9 mouse cellular contexts compared by ENCODE assay signal in genomic region chr14:27182059-27182458, GRCm38 (mm10).
DNase-seq lines count a peak whose midpoint lies in the region; ATAC-seq and TF ChIP-seq lines count a peak whose summit lies in the region.
"Had no signal": no experiment of that assay in that cellular context is flagged by ENCODE, and none has a peak within 500 bp of the region (broad histone marks: within the 10 kb centered on the region; RNA-seq: fewer than 3 reads in every experiment).

No protein-coding gene starts in this region.

- peak overlapping the region; percentile 62 for H3K27ac ChIP-seq in heart, adult 2 months
- peak overlapping the region; percentile 8; the same call in 1 of the 2 replicates for H3K27ac ChIP-seq in intestine, postnatal 0 days (ENCODE audit: low read depth, low read length)
- H3K27ac ChIP-seq in lung, postnatal 0 days (ENCODE audit: low read length), result peak overlapping the region; percentile 57
- H3K27ac ChIP-seq: hindbrain, embryonic 15.5 days had no signal

- H3K4me2 ChIP-seq in intestine, postnatal 0 days (replicated peaks; ENCODE audit: low read depth), result no peak overlapping the region
- H3K4me2 ChIP-seq in lung, postnatal 0 days (replicated peaks; ENCODE audit: low read depth, low read length), result no peak overlapping the region
- H3K4me2 ChIP-seq: hindbrain, embryonic 15.5 days had no signal

- DNase-seq in adrenal gland, postnatal 14 days, result peak; percentile 29
- DNase-seq in adrenal gland, adult 8-10 months, result no peak
- peak; percentile 68 to 75 for DNase-seq in heart, adult 2 months
- DNase-seq in lung, postnatal 0 days (ENCODE audit: low spot score), result peak; percentile 85
- DNase-seq in urinary bladder, postnatal 10 days (ENCODE audit: low spot score), result no peak
- no peak for DNase-seq in cerebellum, adult 11 months

- intact Hi-C loops in heart, adult 2 months (cut with DNase I), result loop anchor here (1.0 kb wide), 1 partner anchor 10 kb away; no protein-coding TSS in a partner anchor

- no peaks in the 10 kb centered on the region for H3K9me3 ChIP-seq in intestine, postnatal 0 days (ENCODE audit: control insufficient read depth)
- no peaks in the 10 kb centered on the region for H3K9me3 ChIP-seq in lung, postnatal 0 days (ENCODE audit: low read length)
- H3K9me3 ChIP-seq: hindbrain, embryonic 15.5 days had no signal

- no peaks in the 10 kb centered on the region for H3K27me3 ChIP-seq in heart, adult 2 months (ENCODE audit: control insufficient read depth, insufficient read depth, low read length)
- no peaks in the 10 kb centered on the region for H3K27me3 ChIP-seq in intestine, postnatal 0 days (replicated peaks; ENCODE audit: control insufficient read depth, insufficient read depth, low read length)
- H3K27me3 ChIP-seq in lung, postnatal 0 days (replicated peaks; ENCODE audit: insufficient read depth, low read length), result no peaks in the 10 kb centered on the region
- H3K27me3 ChIP-seq: hindbrain, embryonic 15.5 days had no signal

- ATAC-seq in intestine, postnatal 0 days, result no peak
- peak; percentile 61 for ATAC-seq in lung, postnatal 0 days
- no peak for ATAC-seq in activated CD4-positive, CD25-positive, alpha-beta regulatory T cell, adult 4 months

- no peak for TF ChIP-seq CTCF in heart, adult 2 months (IDR thresholded peaks at IDR 0.05)
- no peak for TF ChIP-seq CTCF in intestine, postnatal 0 days (IDR thresholded peaks at IDR 0.05; ENCODE audit: low read depth)
- TF ChIP-seq CTCF in lung, postnatal 0 days (IDR thresholded peaks at IDR 0.05), result peak; percentile 23; the same call in 1 of the 2 replicates

- TF ChIP-seq EP300 in heart, adult 2 months (IDR thresholded peaks at IDR 0.05; ENCODE audit: insufficient read depth, low read depth, low read length), result peak; percentile 54; the same call in 1 of the 2 replicates
- peak; percentile 79 for TF ChIP-seq EP300 in lung, postnatal 0 days (IDR thresholded peaks at IDR 0.05)

- peaks cover 35% of the 10 kb centered on the region for H3K4me1 ChIP-seq in heart, adult 2 months (ENCODE audit: control insufficient read depth, insufficient read depth, low read length)
- 0 out of 2 replicates have a peak, but pooled peaks cover 4% of the 10 kb centered on the region for H3K4me1 ChIP-seq in intestine, postnatal 0 days (replicated peaks; ENCODE audit: control insufficient read depth, insufficient read depth, low read length)
- peaks cover 12% of the 10 kb centered on the region; the same call in 1 of the 2 replicates for H3K4me1 ChIP-seq in lung, postnatal 0 days (ENCODE audit: insufficient read depth, low read depth, low read length)

- H3K9ac ChIP-seq in heart, adult 2 months (ENCODE audit: low read depth, low read length), result no peak overlapping the region; the same call in 1 of the 2 replicates
- no peak overlapping the region for H3K9ac ChIP-seq in intestine, postnatal 0 days (ENCODE audit: low read depth, low read length)
- H3K9ac ChIP-seq in lung, postnatal 0 days (replicated peaks; ENCODE audit: low read depth), result no peak overlapping the region
- H3K9ac ChIP-seq: hindbrain, embryonic 15.5 days had no signal

- no peaks in the 10 kb centered on the region for H3K79me2 ChIP-seq in heart, adult 2 months (replicated peaks; ENCODE audit: control insufficient read depth, insufficient read depth, low read length)

- H3K36me3 ChIP-seq in heart, adult 2 months (ENCODE audit: control insufficient read depth, insufficient read depth, low read length), result peaks cover 4% of the 10 kb centered on the region; the same call in 1 of the 2 replicates
- no peaks in the 10 kb centered on the region for H3K36me3 ChIP-seq in intestine, postnatal 0 days (ENCODE audit: control insufficient read depth, insufficient read depth)
- no peaks in the 10 kb centered on the region for H3K36me3 ChIP-seq in lung, postnatal 0 days (ENCODE audit: insufficient read depth, low read length)
- H3K36me3 ChIP-seq: hindbrain, embryonic 15.5 days had no signal

- 22% methylated on average over 11 of the region's 11 CpGs for WGBS in heart, adult 2 months
- WGBS in intestine, postnatal 0 days, result 40% methylated on average over 11 of the region's 11 CpGs
- 20% methylated on average over 11 of the region's 11 CpGs for WGBS in lung, postnatal 0 days

- TF ChIP-seq POLR2A in heart, adult 2 months (IDR thresholded peaks at IDR 0.05; ENCODE audit: insufficient read depth, low read depth, low read length), result no peak

- H3K4me3 ChIP-seq in heart, adult 2 months, result no peak overlapping the region
- H3K4me3 ChIP-seq in intestine, postnatal 0 days (ENCODE audit: low read depth, low read length), result no peak overlapping the region
- H3K4me3 ChIP-seq in lung, postnatal 0 days (ENCODE audit: low read depth, low read length), result no peak overlapping the region
- H3K4me3 ChIP-seq: hindbrain, embryonic 15.5 days had no signal

Comparison
In these comparisons a context has a peak if more than half of its experiments do, and no peak if none do; other contexts are left out.
1. DNase-seq: peak in adrenal gland, postnatal 14 days (single experiment), heart, adult 2 months (2 of 2) and lung, postnatal 0 days (single experiment); none in adrenal gland, adult 8-10 months (single experiment), urinary bladder, postnatal 10 days (single experiment) and cerebellum, adult 11 months (single experiment).
2. H3K27ac ChIP-seq: peak in every context shown above with its lines; median percentile 62 in heart, adult 2 months; 57 in lung, postnatal 0 days; 8 in intestine, postnatal 0 days.